Mouse (Mus musculus) T-helper 1 cell (primary cell): Measurements from ENCODE around the gene Cmtm2b.
"Not testable (repeated sequence)": the region's sequence is repeated elsewhere in the genome, so short reads cannot be mapped to it uniquely, and the experiment has no call there.

Experiments used
- in situ Hi-C: fragments of 300-600 bp; cut with MboI, MseI; formaldehyde crosslinking; loops from one replicate; pipeline ENCODE4 v1.15.1; 2025; ENCODE audit warnings: high pct_unique_total_duplicates

Cmtm2b gene

DNA sequence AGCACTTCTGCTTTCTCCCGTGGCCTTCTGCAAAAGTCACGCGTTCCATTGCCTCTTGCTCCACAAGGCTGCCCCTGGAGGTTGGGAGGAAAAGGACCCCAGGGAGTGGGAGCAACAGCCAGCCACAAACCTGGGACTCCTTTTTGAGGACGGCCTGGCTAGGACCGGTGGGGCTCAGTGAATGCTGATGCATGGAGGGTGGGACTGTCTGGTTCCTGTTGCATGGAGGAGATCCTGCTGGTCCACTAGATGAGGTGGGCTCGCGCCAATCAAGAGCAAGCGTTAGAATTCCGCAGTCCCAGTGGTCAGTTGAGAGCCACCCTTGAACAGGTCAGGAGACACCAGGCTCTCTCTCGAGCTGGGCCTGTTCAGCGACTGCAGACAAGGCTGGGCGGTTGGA, at the start of gene Cmtm2b:
Gene Cmtm2b, plus strand, starts transcription at position 301 of the 400 bp plus-strand sequence.
- in situ Hi-C loops = not testable (repeated sequence)

- in situ Hi-C loops = not testable (repeated sequence)
These were observed 28.9 kb upstream of the Cmtm2b start, which contains the start of gene Cmtm2a for GRCm38 (mm10) chr8:104293081-104293480. TSS of gene Cmtm2a (minus strand) at chr8:104293181.

GRCm38 (mm10) chr8:104294396-104294795, 27.6 kb upstream of the Cmtm2b start:
- in situ Hi-C loops = no loop called here

DNA sequence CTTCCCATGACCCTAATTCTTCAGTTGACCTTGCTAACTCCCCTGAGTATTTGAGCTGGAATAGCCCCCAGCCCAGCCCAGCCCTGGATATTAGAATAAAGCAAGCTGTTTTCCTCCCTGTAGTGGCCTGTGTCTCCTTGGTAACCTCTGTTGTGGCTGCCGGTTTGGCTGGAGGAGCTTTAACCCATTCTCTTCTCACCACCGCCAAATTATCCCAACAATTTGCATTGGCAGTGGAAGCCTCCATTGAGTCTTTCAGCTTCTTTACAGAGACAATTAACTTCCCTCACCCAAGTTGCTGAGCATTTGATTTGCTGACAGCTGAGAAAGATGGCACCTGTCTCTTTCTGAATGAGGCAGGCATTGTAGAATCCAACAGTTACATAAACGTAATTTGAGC, 20.5 kb upstream of the Cmtm2b start:
- in situ Hi-C loops = not testable (repeated sequence)

GRCm38 (mm10) chr8:104302536-104302935, 19.5 kb upstream of the Cmtm2b start:
- in situ Hi-C loops = not testable (repeated sequence)

- in situ Hi-C loops = loop anchor here (5.0 kb wide), 1 partner anchor 38 kb away; no protein-coding TSS in a partner anchor
These were observed 17.1 kb upstream of the Cmtm2b start for GRCm38 (mm10) chr8:104304962-104305361.

GRCm38 (mm10) chr8:104308341-104308740, 13.7 kb upstream of the Cmtm2b start:
- in situ Hi-C loops = loop anchor here (5.0 kb wide), 1 partner anchor 41 kb away; no protein-coding TSS in a partner anchor

DNA sequence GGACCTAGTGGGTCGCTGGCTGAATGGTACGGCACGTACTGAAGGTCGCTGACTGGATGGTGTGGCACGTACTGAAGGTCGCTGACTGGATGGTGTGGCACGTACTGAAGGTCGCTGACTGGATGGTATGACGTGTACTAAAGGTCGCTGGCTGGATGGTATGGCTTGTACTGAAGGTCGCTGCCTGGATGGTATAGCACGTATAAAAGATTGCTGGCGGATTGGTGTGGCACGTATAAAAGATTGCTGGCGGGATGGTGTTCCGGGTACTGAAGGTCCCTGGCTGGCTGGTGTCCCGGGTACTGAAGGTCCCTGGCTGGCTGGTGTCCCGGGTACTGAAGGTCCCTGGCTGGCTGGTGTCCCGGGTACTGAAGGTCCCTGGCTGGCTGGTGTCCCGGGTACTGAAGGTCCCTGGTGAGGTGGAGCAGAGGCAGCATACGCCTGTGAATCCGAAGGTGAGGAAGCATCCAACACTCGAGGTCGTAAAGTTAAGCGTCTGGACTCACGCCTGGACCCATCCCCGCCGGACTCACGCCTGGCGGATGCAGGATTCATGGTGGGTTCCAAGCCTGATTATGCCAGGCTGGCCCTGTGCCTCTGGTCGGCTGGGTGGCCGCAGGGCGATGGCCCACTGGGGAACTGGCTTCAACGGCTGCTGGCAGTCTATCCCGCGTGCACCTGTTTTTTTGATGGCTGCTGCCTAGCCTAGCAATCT, 12.4 kb upstream of the Cmtm2b start, which contains the start of the genes Gm45711 and Cmtm1:
Gene Gm45711, minus strand, starts transcription at position 641 of the 715 bp plus-strand sequence.
Gene Cmtm1, minus strand, starts transcription at position 705 of the 715 bp plus-strand sequence.
- in situ Hi-C loops = loop anchor here (5.0 kb wide), 1 partner anchor 42 kb away; no protein-coding TSS in a partner anchor

DNA sequence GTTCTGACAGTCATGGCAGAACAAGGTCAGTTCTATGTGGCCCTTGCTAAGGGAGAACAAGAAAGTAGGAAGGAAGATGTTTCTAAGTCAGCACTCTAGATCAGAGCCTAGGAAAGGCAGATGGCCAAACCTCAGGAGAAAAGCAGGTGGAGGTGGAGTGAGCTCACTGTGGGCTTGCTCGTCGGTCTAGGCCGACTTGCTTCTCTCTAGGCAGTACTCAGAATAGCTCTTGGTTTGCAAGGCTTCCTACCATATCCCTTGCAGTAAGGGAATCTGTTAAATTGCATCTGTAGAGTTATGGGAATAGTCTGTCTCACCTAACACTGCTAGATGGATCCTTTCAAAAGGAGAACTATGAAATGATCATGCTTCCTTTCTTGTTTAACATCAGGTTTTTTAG, 10.0 kb upstream of the Cmtm2b start:
- in situ Hi-C loops = not testable (repeated sequence)

- in situ Hi-C loops = no loop called here
These were observed 8.7 kb upstream of the Cmtm2b start for GRCm38 (mm10) chr8:104313311-104313710.

GRCm38 (mm10) chr8:104321267-104321666, 763 bp upstream of the Cmtm2b start, which contains the start of gene Gm11020:
TSS of gene Gm11020 (plus strand) at chr8:104321567.
- in situ Hi-C loops = not testable (repeated sequence)

GRCm38 (mm10) chr8:104332665-104333631, 10.9 kb downstream of the Cmtm2b start:
- in situ Hi-C loops = no loop called here

- in situ Hi-C loops = no loop called here
These were observed 11.8 kb downstream of the Cmtm2b start for GRCm38 (mm10) chr8:104333786-104334185.

DNA sequence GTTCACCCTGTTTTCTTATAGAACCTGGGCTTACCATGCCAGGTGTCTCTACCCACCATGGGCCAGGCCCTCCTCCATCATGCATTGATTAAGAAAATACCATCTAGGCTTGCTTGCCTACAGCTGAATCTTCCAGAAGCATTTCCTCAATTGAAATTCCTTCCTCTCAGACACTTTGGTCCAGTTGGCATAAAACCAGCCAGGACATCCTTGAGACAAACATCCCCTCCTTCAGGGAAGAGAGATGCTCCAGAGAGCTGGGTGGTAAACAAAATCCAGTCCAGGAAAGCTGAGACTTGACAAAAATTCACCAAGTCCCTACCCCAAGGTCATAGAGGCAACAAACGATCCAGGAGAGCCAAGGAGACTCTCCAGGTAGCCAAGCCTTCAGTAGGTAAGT, 12.2 kb downstream of the Cmtm2b start:
- in situ Hi-C loops = no loop called here

- in situ Hi-C loops = no loop called here
These were observed 14.8 kb downstream of the Cmtm2b start for GRCm38 (mm10) chr8:104336806-104337205.

- in situ Hi-C loops = no loop called here
These were observed 15.9 kb downstream of the Cmtm2b start for GRCm38 (mm10) chr8:104337890-104338289.

- in situ Hi-C loops = no loop called here
These were observed 17.4 kb downstream of the Cmtm2b start, which contains the start of gene Cmtm3 for GRCm38 (mm10) chr8:104339229-104339982. TSS of gene Cmtm3 (plus strand) at chr8:104339410.

DNA sequence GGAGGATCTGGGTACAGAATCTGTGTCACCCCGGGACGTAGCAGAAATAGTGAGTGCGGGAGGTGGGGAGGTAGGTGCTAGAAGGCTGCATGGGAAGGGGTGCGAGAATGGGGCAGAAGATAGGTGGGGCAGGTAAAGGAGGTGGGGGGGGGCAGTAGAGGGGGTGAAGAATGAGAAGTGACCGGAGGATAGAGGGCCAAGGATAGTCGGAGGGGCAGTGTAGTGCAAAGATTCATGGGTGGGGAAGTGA, 17.9 kb downstream of the Cmtm2b start:
- in situ Hi-C loops = loop anchor here (5.0 kb wide), 2 partner anchors 62 to 102 kb away; partner anchors contain the start of gene Dync1li2

DNA sequence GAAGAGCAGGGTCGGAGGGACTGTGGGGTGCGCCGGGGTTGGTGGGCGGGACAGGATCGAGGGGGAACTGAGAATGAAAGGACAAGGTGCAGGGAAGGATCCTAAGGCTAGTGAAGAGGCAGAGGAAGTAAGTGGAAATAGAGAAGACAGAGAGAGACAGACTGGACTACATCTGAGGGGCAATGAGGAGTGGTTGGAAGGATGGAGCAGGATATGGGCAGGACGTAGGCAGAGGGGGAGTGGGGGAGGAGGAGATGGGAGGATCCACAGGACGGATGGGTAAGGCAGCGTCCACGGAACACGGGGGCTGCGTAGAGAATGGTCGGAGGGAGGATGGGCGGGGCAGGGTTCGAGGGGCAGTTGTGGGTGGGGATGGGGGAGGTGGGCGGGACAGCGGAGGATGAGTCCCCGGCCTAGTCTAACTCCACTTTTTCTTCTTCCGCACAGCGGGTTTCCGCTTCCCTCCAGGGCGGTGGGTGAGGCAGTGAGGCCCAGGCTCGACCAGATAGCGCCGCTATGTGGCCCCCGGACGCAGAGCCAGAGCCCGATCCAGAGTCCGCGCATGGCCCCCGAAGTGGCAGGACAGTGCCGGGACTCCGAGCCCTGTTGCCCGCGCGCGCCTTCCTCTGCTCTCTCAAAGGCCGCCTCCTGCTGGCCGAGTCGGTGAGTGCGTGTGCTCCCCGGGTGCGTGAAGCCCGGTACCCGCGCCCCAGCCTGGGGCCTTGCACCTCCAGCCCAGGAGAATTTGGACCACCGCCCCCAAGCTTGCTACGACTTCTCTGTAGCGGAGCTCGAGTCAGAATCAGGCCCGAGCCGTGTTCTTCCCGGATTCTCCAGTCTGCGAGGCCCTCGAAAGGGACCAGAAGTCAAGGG, 18.4 kb downstream of the Cmtm2b start:
- in situ Hi-C loops = loop anchor here (5.0 kb wide), 2 partner anchors 62 to 102 kb away; partner anchors contain the start of gene Dync1li2

- in situ Hi-C loops = loop anchor here (5.0 kb wide), 2 partner anchors 61 to 101 kb away; partner anchors contain the start of gene Dync1li2
These were observed 19.1 kb downstream of the Cmtm2b start for GRCm38 (mm10) chr8:104341106-104341561.
